Mouse (Mus musculus) bone marrow macrophage, adult 2 months (primary cell): Measurements from ENCODE around the gene Top2a.

ENCODE experiments used
- CTCF ChIP-seq: IDR thresholded peaks from 2 replicates; pipeline ENCODE4 v1.5.1; 2012; ENCODE audit warnings: low read depth, mild to moderate bottlenecking, low read length, moderate library complexity
- POLR2A ChIP-seq: IDR thresholded peaks from 2 replicates; pipeline ENCODE4 v1.6.1; 2012; ENCODE audit warnings: mild to moderate bottlenecking, low read depth, low read length, borderline replicate concordance

DNA sequence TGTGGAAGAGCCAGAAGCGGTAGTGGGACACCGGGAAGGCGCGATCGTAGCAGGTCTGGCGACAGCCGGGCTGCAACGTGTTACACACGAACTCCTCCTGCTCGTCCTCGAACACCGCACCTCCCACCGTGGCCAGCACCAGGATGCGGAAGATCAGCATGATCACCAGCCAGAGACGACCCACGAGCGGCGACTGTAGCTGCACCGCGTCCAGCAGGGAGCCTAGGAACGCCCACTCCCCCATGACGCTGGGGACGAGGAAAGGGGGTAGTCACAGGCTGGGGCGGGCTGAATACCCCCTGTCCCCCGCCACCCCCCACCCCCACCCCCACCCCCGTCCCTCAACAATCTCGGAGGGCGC is 41.2 kb downstream of the Top2a start, which contains the start of gene Gjd3:
- no peak for TF ChIP-seq POLR2A
- no peak for TF ChIP-seq CTCF
